Mouse (Mus musculus) layer of hippocampus, adult 9-11 months (tissue): ENCODE data around the gene Trp53tg5.

Experiments
- DNase-seq: peaks from one replicate; pipeline ENCODE4 v3.0.0; 2022

Trp53tg5 gene

DNA sequence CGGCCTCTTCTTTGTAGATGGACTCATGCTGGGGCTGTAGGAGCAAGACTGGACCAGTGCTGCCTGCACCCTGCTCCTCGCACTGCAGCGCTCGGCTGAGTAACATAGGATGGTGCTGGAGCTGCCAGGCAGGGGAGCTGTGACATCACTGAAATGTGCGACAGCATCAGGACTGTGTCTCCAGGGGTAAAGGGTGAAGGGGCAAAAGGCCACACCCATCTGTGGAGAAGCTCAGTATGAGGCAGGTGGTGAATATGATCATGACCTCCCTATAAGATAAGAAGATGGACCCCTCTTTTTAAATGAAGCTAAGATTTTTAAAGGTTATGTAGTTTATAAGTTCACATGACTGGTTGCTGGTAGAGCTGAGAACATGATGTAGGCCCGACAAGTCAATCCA is at the start of gene Trp53tg5:
Trp53tg5 (minus strand) TSS at position 101 of the 400 bp plus-strand sequence.
- DNase-seq, result no peak

DNA sequence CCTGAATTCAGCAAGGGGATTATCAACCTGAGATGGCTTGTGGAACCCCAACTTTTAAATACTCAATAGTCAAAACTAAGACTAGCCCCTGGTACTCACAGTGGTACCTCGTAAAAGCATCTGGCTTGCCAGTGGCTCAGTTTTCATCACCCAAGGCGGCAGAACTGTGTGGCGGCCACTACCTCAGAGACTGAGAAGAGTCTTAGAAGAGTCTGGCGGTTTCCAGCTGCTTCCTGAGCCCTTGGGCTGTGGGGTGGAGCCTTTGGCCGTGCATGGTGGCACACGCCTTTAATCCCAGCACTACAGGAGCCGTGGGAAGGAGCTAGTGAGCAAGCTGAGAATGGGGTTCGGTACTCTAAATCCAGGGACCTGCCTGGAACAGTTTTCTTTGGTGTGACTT is 48.8 kb upstream of the Trp53tg5 start:
- DNase-seq, result no peak

DNA sequence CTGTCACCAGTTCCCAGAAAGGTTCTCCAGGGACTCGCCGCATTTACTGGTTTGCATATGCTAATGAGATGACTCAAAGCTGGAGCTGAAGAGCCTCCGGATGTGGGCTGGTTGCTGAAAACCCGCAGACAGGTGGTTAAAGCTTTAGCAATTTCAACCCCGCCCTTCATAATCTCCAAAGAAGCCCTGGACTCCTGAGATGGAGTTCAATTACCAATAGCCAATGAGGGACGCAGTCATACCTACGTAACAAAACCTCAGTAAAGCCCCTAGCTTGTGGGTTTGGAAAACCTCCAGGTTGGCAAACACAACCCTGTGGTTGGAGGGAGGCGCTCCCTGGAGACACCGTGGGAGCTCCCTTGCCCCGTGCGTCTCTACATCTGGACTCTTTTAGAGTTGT is 48.3 kb upstream of the Trp53tg5 start:
- no peak for DNase-seq

DNA sequence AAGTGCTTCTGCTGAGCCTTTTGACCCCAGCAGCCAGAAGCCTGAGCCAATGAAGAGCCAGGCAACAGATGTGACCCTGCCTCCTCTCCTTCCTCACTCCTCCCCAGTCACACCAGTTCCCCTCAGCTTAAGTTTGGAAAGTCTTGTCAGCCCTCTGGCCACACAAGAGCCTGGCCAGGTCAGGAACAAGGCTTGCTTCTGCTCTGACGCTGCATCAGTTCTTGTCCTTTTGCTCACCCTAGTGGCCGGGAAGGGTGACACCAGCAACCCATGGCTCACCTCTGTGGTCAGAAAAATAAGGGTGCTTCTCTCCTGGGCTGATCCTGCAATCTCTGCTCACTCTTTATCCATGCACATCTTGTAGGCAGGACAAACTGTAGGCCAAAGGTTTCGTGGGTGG is 47.3 kb upstream of the Trp53tg5 start:
- no peak for DNase-seq

DNA sequence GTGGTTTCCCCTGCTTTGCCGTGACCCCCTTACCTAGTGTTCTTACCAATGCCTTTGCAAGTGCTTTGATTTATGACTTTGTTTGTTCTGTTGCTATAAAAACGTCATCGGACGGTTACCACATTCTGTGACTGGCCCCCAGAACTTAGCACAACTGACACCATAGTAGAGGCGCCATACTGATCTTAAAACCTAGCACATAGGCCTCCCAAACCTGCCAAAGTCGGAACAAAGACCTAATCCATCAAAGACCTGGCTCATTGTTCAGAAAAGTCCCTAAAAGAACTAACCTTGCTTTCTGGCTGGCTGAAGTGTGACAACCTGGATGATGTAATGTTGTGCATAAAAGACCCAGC is 45.6 kb upstream of the Trp53tg5 start:
- DNase-seq, result no peak

DNA sequence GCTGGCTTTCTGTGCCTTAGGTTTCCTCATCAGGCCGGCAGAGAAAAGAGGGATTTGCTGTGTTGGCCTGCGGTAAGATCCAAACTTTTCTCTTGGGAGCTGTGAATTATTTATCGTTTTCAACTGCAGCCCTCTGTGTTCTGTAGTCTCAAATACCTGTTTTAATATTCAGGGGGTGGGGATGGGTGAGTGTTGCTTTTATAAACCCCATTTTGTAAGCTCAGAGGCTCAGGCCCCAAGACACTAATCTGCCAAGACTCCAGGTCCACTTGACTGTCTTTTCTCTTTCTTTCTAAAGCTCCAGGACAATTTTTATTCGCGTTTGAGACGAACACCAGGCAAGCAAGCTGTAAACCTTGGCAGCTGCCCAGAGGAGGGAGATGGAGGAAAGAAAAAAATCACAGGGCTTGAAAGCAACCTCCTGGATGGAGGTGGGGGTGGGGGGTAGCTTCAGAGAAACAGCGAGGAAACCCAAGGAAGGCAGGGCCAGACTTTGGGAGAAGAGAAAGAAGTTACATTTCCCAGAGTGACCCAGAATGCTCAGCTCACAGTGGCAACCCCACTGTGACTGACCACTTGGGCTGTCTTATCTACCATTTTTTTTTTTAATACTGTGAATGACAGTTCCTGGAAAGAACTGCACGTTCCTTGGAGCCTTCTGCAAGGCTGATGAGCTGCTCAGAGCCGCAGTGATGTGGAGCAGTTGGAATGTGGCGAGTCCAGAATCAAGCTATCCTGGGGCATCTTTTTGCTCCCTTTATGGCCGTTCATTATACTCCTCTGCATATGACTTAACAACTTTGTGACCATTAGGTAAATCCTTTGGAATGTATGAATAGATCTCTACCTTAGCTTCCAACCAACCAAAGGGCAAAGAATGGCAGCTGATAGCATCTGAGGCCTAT is 45.0 kb upstream of the Trp53tg5 start:
- DNase-seq, result no peak

DNA sequence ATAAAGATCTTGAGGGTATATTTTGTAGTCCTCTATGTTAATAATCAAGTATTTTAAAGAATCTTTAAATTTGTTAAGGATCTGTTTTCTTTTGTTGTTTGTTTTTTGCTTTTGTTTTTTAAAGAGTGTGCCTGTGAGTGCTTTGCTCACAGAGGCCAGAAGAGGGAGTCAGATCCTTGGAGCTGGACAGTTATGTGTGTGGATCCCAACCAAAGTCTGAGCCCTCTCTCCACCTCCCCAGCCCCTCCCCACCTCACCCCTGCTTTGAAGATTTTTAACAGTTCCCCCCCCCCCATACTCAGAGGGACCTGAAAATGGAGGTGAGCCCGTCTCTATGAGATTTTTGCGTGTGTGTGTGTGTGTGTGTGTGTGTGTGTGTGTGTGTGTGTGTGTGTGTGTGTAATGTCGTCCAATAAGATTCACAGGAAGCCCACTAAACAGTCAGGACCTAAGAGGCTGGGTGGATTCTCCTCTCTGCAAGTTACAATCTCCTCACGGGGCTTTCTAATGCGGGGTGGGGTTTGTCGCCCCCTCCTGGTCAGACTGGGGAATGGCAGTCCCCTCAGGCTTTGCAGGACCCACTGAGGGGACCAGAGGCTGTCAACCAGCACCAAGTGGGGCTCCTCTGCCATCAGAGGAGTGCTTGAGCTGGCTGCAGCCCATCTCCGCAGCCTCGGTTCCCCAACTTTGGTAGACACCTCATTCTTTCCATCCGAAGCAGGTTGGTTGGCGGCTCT is 44.1 kb upstream of the Trp53tg5 start:
- peak; percentile 44 for DNase-seq

DNA sequence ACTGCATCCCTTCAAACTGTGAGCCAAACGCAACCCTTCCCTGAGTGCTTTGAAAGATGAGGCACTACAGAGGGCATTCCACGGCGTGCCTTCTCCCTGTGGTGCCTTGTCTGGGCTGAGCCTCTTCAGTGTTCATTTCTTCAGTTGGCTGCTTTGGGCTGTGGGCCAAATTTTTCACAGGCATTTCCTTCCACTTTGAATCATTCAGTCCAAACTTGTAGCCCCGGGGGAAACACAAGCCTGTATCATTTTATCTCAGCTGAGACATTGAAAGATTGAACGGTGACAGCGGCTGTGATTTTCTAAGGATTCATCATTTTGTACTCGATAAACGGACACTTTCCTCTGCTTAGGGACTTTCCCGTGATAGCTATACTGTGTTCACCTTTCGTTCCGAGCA is 43.1 kb upstream of the Trp53tg5 start:
- no peak for DNase-seq

DNA sequence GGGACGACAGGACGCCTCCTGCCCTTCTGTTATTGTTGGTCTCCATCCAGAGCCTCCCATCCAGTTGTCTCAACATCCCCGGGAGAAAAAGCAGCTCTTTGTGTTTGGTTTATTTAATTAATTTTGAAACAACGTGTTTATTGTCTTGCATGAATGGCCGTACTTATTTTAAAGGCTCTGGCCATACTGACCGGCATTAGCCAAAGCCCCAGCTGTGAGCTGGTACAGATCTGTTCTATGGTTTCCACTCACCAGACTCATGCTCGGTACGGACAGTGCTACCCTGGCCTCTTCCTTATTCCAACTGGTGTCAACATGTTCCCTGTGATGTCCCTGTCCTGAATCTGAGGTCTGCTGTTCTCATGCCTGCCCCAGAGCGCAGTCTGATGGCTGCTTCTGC is 42.4 kb upstream of the Trp53tg5 start:
- peak; percentile 77 for DNase-seq

DNA sequence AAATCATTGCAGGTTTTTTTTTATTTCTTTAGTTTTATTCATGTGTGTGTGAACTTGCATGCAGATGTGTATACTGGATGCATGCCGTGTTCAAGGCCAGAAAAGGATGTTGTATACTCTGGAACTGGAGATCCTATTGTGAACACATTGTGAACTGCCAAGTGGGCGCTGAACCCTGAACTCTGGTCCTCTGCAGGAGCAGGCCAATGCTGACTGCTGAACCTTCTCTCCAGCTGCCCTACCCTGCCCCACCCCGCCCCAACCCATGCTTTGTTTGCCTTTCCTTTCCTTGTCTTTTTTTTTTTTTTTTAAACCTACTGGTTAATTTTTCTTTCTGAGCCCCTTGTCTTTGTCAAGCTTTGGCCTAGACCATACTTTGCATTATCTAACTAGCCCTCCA is 41.4 kb upstream of the Trp53tg5 start:
- no peak for DNase-seq

DNA sequence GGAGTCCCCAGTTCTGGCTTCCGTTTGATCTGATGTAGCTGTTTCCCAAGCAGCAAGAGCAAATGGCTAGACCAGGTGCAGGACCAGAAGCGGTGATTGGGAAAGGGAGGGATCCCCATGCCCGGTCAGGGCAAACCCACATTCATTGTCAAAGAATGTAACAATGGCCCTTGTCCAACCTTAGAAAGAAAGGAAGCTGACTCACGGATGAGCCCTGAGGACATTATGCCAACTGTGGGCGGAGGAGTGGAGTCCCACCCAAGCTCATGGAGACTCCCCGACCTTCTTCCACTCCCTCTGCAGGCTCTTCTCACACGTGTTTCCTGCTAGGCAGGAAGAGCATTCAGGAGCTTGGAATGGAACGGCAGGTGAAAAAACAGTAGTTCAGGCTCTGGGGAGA is 39.9 kb upstream of the Trp53tg5 start:
- no peak for DNase-seq

DNA sequence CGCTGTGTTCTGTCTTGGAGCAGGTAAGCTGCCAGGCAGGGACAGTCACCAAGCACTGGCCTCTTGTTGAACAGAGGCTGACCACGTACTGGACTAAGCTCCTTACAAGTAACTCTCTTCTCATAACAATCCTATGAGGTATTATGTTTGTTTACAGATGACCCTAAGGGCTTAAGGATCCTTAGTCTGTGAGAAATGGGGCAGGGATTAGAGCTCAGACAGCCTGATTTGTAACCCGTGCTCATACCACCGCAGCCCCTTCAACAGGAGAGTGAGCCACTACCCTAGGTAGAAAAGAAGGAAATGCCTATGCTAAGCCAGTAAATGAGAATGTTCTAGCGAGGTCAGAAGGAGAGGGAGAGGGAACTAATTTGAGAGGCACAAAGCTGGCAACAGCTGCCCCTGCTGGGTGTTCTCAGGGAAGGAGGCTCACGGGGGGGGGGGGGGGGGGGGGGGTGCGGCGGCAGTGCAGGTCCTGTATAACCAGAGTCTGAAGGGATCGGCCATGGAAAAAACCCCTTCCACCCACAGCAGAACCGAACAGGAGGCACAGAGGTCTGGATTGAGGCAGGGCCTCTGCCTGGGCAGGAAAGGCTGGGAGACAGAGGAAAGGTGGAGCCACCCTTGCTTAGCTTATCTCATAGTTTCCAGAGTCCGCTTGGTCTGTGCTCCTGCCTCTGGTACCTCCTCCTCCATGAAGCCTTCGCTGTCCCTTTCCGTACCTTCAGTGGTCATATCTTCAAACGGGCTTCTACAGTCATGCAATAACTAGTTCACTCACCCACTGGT is 38.8 kb upstream of the Trp53tg5 start:
- no peak for DNase-seq

DNA sequence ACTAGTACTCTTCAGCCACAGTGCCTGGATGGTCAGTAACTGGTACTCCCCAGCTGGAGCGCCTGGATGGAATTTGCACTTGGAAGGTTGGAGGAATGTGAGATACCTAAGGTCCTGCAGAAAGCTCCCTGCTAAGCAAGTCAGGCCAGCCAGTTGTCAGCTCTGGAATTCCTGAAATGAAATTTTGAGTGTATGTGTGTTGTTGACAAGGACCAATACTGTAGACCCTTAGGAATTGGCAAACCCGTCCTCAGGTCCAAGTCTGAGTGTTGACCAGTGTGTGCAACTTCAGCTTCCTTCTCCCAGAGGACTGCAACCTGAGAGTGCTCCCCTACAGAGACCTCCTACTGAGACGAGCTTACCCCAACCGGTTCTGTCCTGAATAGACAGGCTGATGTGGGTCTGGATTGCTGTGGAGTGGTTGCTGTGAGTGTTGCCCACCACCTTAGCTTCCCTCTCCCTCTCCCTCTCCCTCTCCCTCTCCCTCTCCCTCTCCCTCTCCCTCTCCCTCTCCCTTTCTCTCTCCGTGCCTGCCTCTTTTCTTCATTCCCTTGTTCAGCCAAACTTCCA is 37.2 kb upstream of the Trp53tg5 start:
- no peak for DNase-seq

DNA sequence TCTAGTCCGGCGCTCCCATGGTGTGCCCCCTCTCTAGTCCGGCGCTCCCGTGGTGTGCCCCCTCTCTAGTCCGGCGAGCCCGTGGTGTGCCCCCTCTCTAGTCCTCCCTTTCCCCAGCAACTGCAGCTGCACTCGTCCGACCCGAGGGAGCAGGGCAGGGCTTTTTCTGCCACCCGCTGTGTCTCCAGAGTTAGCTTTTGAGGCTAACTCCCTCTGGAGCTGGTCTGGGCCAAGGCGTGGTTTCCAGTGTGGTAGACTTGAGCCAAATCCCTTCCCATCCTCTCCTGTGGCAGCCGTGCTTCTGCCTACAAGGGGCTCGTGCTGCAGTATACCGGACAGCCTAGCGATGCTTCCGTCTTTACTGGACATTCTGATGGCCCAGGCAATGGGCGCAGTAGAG is 34.3 kb upstream of the Trp53tg5 start:
- DNase-seq, result no peak

DNA sequence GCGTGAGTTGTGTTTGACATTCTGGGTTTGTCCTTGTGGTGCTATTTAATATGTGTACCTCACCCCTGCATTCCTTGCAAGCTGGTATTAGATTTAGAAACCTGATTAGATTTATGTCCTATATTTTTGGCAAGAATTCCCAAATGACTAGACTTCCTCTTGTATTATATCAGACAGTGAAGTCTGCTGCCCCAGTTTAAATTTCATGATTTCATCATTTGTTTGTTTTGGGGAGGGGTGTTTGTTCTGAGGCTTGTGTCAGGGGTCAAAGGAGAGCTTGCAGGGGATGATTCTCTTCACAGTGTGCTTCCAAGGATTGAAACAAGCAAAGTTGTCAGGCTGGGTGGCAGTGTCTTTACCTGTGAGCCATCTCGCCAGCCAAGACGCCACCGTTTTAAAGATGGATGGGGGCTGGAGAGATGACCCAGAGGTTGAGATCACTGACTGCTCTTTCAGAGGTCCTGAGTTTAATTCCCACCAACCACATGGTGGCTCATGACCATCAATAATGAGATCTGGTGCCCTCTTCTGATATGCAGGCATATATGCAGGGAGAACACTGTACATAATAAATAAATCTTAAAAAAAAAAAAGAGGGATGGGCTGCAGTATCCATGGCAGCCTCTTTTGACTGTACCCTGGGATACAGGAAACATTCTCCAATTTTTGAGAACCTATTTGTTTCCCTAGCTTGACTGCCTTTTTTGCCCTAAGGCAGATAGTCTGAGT is 32.3 kb upstream of the Trp53tg5 start:
- DNase-seq, result no peak

DNA sequence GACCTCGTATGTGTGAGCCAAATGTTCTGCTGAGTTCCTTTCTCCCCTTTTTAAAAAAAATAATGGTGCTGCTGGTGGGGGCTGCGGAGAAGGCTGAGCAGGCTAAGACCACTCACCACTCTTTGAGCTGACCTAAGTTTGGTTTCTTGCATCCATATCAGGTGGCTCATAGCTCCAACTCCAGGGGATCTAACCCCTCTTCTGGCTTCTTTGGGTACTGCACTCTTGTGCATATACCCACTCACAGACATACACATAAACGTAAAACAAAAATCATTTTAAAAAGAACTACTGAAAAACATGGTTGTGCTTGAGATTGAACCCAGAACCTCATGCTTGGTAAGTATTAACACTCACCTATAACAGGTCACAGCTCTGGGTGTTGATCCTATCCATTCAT is 31.4 kb upstream of the Trp53tg5 start:
- DNase-seq, result no peak

DNA sequence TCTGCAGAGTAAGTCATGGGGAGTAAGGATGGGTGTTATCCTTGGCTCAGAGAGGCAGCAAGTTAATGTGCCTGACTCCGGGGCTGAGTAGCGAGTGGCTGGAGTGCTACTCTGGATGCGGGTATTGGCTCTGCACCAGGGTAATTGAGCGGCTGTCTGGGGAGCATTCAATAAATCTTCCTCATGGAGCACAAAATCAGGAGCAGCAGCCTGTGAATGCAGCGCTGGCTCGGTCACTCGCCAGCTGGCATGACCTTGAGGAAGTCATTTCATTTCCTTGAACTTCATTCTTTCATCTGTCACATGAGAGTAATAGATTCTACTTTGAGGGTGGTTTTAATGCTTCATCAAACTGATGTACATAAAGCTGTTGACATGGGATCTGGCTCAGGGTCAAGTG is 27.0 kb upstream of the Trp53tg5 start:
- DNase-seq, result no peak

DNA sequence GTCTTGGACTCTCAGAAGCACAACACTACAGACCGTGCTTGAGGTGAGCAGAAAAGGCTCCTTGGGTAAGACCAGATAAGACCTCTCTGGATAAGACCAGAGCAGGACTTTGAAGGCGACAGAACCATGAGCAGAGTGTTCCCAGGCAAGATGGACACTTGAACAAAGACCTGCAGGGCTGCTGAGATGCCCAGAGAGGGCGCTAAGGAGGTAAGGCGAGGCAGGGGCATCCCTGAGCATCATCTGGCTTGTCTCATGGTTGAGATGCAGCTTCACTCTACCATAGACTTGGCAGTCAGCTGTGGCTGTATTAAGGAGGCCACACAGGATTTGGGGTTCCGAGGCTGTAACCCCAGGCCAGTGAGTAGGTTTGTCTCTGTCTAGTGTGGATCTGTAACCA is 25.8 kb upstream of the Trp53tg5 start:
- no peak for DNase-seq

DNA sequence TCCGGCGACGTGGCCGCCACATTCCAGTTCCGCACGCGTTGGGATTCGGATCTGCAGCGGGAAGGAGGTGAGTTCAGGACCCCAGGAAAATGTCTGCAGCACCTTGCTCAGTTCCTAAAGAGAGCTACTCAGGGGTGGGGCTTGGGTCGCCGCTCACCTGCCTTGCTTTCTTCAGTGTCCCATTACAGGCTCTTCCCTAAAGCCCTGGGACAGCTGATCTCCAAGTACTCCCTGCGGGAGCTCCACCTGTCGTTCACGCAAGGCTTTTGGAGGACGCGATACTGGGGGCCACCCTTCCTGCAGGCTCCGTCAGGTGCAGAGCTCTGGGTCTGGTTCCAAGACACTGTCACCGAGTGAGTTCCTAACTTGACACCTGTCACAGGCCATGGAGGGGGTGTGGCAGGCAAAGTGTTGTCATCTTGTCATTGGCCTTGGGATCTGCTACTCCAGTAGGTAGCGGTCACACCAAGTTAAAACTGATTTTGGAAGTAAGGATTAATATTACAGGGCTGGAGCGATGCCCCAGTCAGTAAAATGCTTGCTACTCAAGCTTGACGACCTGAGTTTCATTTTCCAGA is 24.3 kb upstream of the Trp53tg5 start:
- no peak for DNase-seq

DNA sequence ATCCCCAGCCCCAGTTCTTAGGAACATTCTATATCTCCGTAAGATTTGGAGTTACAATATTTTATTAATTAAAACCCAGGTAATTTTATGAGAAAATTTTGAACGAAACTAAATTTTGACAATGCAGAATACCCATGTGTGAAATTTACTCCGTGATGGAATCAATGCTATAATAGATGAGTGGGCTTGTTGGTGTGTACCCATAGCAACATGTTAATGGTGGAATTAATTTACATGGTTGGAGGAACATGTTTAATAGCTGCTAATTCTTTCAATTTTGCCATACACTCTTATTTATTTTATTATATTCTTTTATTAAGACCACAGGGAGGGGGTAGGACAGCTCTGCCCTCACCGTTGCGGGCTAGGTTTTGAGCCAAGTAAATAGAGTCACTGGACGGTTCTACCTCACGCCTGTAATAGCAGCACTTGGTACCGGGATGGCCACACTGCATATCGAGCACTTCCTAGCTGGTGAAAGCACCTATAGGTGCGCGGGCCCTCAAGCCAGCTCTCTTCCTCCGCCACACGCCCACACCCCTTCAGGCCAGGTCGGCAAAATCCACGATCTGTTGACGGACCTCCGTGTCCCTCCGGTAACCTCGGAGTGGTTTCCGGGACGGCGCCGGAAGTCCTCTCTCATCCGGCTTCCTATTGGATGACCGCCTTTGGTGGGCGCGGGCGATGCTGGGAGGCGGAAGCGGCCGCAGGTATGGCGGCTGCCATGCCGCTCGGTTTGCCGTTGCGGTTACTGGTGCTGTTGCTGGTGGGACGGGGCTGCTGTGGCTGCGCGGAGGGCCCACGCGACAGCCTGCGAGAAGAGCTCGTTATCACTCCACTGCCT is 23.5 kb upstream of the Trp53tg5 start, which contains the start of gene Pigt:
Pigt (plus strand) TSS at position 674 of the 844 bp plus-strand sequence.
- DNase-seq, result peak; percentile 88

DNA sequence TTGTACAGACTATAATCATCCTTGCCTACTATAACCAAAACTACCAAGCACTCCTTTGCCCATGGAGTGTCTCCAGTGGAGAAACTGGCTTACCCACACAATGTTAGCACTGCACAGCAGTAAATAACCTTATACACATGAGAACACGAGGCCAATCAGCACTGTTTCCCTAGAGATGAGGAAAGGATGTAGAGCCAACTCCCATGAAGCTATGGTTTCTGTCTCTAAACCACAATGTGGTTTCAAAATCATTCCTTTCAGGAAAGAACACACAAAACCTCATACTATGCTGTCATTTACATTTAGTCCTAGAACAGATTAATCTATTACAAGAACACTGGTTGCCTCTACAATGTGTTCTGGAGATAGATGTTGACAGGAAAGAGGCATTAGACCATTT is 22.8 kb upstream of the Trp53tg5 start:
- DNase-seq, result no peak
